Mouse (Mus musculus) thymus, adult 2 months (tissue): ENCODE data around the gene Ccdc102a. TPM values are rescaled to one million over a fixed set of nuclear protein-coding genes. Genes with fewer than 3 reads are reported as not detected.

Source experiments
- DNase-seq: peaks from one replicate; pipeline ENCODE4 v3.0.0; 2021
- H3K27ac ChIP-seq: fragments of 200-500 bp; 2 replicates; pipeline ENCODE4 v1.5.1; 2012; ENCODE audit warnings: low read length, control low read depth; ENCODE audit not compliant: control insufficient read depth, insufficient read depth
- H3K27me3 ChIP-seq: fragments of 200-500 bp; 2 replicates; pipeline ENCODE4 v1.6.1; 2012; ENCODE audit warnings: mild to moderate bottlenecking, low read length, moderate library complexity, mixed read lengths; ENCODE audit not compliant: control insufficient read depth, insufficient read depth
- H3K36me3 ChIP-seq: fragments of 200-500 bp; 2 replicates; pipeline ENCODE4 v1.6.1; 2012; ENCODE audit warnings: mild to moderate bottlenecking, low read length, moderate library complexity; ENCODE audit not compliant: control insufficient read depth, insufficient read depth
- H3K4me1 ChIP-seq: fragments of 200-500 bp; replicated peaks from 2 replicates; pipeline ENCODE4 v1.6.1; 2012; ENCODE audit warnings: low read length; ENCODE audit not compliant: control insufficient read depth, insufficient read depth
- H3K4me3 ChIP-seq: fragments of 200-500 bp; 2 replicates; pipeline ENCODE4 v1.5.1; 2012; ENCODE audit warnings: mild to moderate bottlenecking, low read length, control low read depth, moderate library complexity; ENCODE audit not compliant: control insufficient read depth, insufficient read depth
- CTCF ChIP-seq: fragments of 200-500 bp; IDR thresholded peaks from 2 replicates; pipeline ENCODE4 v1.5.1; 2012; ENCODE audit warnings: mild to moderate bottlenecking, control low read depth, low read length, moderate library complexity, borderline replicate concordance; ENCODE audit not compliant: control insufficient read depth, poor library complexity, insufficient read depth; ENCODE audit errors: extremely low read depth
- POLR2A ChIP-seq: fragments of 200-500 bp; IDR thresholded peaks from 2 replicates; pipeline ENCODE4 v1.6.1; 2012; ENCODE audit warnings: mild to moderate bottlenecking, low read length, control low read depth, moderate library complexity; ENCODE audit not compliant: control insufficient read depth, poor library complexity, insufficient read depth; ENCODE audit errors: extremely low read depth
- whole genome bisulfite sequencing: fragments of 180-500 bp; shearing (Covaris S2); methylation state at CpG from one replicate; pipeline ENCODE4 v1.1.7; 2018; 5-methylcytosine and 5-hydroxymethylcytosine counted together
- polyA plus RNA-seq: library from polyadenylated mRNA; depleted of rRNA; stranded (reverse); fragments of >200 nt; gene quantifications from 2 replicates; pipeline ENCODE4 v1.2.3, GENCODE M21; 2012

The Ccdc102a gene
- polyA plus RNA-seq, 1 experiment = 7.2 TPM

GRCm38 (mm10) chr8:94888383-94889036 is 29.4 kb downstream of the Ccdc102a start:
- no peaks in the 10 kb centered on the region for H3K36me3 ChIP-seq
- DNase-seq = no peak
- TF ChIP-seq CTCF = no peak
- TF ChIP-seq POLR2A = no peak
- 23% methylated on average over 14 of the region's 14 CpGs for WGBS
- H3K4me3 ChIP-seq = no peak overlapping the region
- H3K27ac ChIP-seq = no peak overlapping the region
- H3K4me1 ChIP-seq = no peaks in the 10 kb centered on the region
- H3K27me3 ChIP-seq = no peaks in the 10 kb centered on the region

- H3K27me3 ChIP-seq = no peaks in the 10 kb centered on the region
- 83% methylated on average over 4 of the region's 4 CpGs for WGBS
- peaks cover 8% of the 10 kb centered on the region for H3K4me1 ChIP-seq
- H3K36me3 ChIP-seq = no peaks in the 10 kb centered on the region
- H3K27ac ChIP-seq = no peak overlapping the region
- no peak for DNase-seq
- TF ChIP-seq CTCF = no peak
- no peak for TF ChIP-seq POLR2A
- no peak overlapping the region for H3K4me3 ChIP-seq
Observed at GRCm38 (mm10) chr8:94880742-94881141, 37.2 kb downstream of the Ccdc102a start.

- Histone ChIP-seq H3K27me3 (no peaks in the 10 kb centered on the region), H3K4me3 (no peak overlapping the region), H3K4me1 (peaks cover 15% of the 10 kb centered on the region), H3K36me3 (no peaks in the 10 kb centered on the region), H3K27ac (no peak overlapping the region)
- WGBS = 59% methylated on average over 3 of the region's 3 CpGs
- TF ChIP-seq CTCF (no peak), POLR2A (no peak)
- DNase-seq = no peak
Observed at GRCm38 (mm10) chr8:94876820-94877219, 41.1 kb downstream of the Ccdc102a start.

- Histone ChIP-seq H3K4me1 (peaks cover 17% of the 10 kb centered on the region), H3K27ac (no peak within 1 kb of the TSS), H3K4me3 (peak within 1 kb of the TSS; percentile 41), H3K36me3 (no peaks in the 10 kb centered on the region), H3K27me3 (no peaks in the 10 kb centered on the region)
- peak; percentile 85 for DNase-seq
- TF ChIP-seq CTCF = no peak
- no peak for TF ChIP-seq POLR2A
- 0% methylated on average over 35 of the region's 37 CpGs for WGBS
Observed at GRCm38 (mm10) chr8:94876197-94876730, 41.6 kb downstream of the Ccdc102a start, which contains the start of gene Dok4. Dok4 (minus strand) TSS chr8:94876330.

- peaks cover 21% of the 10 kb centered on the region for H3K4me1 ChIP-seq
- peak overlapping the region; percentile 41 for H3K4me3 ChIP-seq
- no peak for DNase-seq
- H3K27me3 ChIP-seq = no peaks in the 10 kb centered on the region
- WGBS = 1% methylated on average over 20 of the region's 20 CpGs
- H3K36me3 ChIP-seq = no peaks in the 10 kb centered on the region
- no peak for TF ChIP-seq CTCF
- no peak for TF ChIP-seq POLR2A
- no peak overlapping the region for H3K27ac ChIP-seq
Observed at GRCm38 (mm10) chr8:94875871-94876150, 42.1 kb downstream of the Ccdc102a start.

GRCm38 (mm10) chr8:94875096-94875870 is 42.6 kb downstream of the Ccdc102a start:
- Histone ChIP-seq H3K4me3 (peak overlapping the region; percentile 41), H3K36me3 (no peaks in the 10 kb centered on the region), H3K4me1 (peaks cover 26% of the 10 kb centered on the region), H3K27ac (no peak overlapping the region), H3K27me3 (no peaks in the 10 kb centered on the region)
- no peak for DNase-seq
- TF ChIP-seq CTCF = no peak; the same call in 1 of the 2 replicates
- TF ChIP-seq POLR2A = no peak
- WGBS = 44% methylated on average over 17 of the region's 17 CpGs
